Mouse (Mus musculus) liver, embryonic 14.5 days (tissue): Measurements from ENCODE around the gene Brwd1.

Experiments used
- CTCF ChIP-seq: IDR thresholded peaks from 2 replicates; pipeline ENCODE4 v1.5.1; 2016; ENCODE audit warnings: antibody characterized with exemption, low read depth, control low read depth
- EP300 ChIP-seq: IDR thresholded peaks from 2 replicates; pipeline ENCODE4 v1.6.1; 2016; ENCODE audit warnings: antibody characterized with exemption, low read depth

- no peak for TF ChIP-seq CTCF
- no peak for TF ChIP-seq EP300
Observed at GRCm38 (mm10) chr16:96034473-96034872, 47.9 kb downstream of the Brwd1 start.
